Mouse (Mus musculus) 3134 (cell line): ENCODE results near the gene Slc37a3.
"Not testable (repeated sequence)": the region's sequence is repeated elsewhere in the genome, so short reads cannot be mapped to it uniquely, and the experiment has no call there.

Experiments used
- DNase-seq: peaks from one replicate; pipeline ENCODE4 v3.0.0-alpha.2; 2011; ENCODE audit warnings: low spot score; ENCODE audit not compliant: insufficient read length; ENCODE audit errors: extremely low read depth

Slc37a3 gene

DNA sequence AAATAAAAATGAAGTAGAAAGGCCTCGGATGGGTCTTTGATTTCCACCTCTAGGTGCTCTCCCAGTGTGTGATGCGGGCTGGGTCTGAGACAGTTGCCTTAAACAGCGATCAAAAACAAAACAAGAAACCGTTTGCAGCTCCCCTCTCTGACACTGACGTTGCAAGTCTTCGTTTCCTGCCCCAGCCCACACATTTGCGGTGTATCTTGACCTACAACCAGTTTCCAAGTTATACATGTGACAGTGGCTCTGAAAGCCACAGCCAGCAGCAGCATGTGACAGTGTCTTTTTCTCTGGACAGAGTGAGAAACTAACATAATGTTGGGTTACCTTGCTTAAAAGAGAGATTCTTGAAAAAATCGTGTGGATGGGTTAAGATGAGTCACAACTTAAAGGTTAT is 2.3 kb upstream of the Slc37a3 start:
- DNase-seq: no peak

DNA sequence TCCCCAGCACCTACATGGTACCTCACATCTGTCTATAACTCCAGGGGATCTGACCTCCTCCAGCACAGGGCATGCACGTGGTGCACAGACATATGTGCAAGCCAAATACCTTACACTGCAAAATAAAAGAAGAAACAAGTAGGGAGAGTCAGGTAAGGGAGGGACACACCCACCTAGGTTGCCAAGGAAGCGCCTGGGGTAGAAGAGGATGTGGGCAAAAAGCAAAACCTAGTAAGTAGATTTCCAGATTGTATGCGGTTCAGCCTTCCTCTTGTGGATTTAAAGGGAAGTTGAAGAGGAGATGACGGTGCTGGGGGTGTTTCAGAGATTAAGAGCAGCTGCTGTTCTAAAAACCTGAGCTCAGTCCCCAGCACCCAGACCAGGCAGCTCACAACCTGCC is 1.7 kb upstream of the Slc37a3 start:
- no peak for DNase-seq

GRCm38 (mm10) chr6:39378161-39378835 is 823 bp upstream of the Slc37a3 start:
- DNase-seq: peak; percentile 10

- no peak for DNase-seq
Observed at GRCm38 (mm10) chr6:39376775-39377174, 700 bp downstream of the Slc37a3 start.

GRCm38 (mm10) chr6:39373301-39373955 is 4.0 kb downstream of the Slc37a3 start:
- no peak for DNase-seq

- peak; percentile 61 for DNase-seq
Observed at GRCm38 (mm10) chr6:39372727-39373126, 4.7 kb downstream of the Slc37a3 start.

DNA sequence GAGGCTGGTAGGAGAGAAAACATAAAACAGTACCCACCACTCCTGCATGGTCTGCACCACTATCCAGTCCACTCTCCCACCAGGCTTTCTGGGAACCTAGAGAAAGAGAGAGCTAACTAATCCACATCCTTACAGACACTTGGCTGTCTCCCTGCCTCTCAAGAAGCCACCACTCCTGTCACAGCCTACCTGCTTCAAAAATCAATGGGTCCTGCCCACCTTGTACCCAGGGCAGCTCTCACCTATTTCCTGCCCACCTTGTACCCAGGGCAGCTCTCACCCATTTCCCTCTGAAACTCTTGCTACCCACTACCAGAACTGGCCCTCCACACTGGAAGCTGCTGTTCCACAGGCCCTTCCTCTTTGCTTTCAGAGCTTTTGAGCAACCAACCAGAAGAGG is 5.4 kb downstream of the Slc37a3 start:
- no peak for DNase-seq

GRCm38 (mm10) chr6:39369631-39370030 is 7.8 kb downstream of the Slc37a3 start:
- no peak for DNase-seq

DNA sequence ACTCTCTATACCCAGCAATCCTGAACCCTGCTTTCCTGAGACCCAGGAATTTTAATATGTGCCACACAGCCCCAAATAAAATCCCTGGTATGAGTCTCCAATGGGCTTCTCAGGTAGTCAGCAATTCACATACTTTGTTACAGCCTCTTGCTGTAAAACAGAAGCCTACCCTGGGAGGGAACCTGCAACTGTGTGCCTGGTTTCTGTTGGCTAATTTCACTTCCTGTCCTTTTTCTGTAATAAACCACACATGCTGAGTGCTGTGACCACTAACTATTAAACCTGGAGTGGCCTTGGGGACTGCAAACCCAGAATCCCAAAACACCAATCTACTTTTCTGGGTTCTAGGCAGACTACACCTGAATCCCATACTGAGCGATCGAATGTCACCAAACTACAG is 14.8 kb downstream of the Slc37a3 start:
- no peak for DNase-seq

DNA sequence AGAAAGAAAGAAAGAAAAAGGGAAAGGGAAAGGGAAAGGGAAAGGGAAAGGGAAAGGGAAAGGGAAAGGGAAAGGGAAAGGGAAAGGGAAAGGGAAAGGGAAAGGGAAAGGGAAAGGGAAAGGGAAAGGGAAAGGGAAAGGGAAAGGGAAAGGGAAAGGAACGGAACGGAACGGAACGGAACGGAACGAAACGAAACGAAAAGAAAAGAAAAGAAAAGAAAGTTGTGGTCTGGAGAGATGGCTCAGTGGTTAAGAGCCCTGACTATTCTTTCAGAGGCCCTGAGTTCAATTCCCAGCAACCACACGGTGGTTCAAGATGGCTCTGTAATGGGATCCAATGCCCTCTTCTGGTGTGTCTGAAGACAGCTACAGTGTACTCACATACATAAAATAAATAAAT is 18.3 kb downstream of the Slc37a3 start:
- DNase-seq: not testable (repeated sequence)

DNA sequence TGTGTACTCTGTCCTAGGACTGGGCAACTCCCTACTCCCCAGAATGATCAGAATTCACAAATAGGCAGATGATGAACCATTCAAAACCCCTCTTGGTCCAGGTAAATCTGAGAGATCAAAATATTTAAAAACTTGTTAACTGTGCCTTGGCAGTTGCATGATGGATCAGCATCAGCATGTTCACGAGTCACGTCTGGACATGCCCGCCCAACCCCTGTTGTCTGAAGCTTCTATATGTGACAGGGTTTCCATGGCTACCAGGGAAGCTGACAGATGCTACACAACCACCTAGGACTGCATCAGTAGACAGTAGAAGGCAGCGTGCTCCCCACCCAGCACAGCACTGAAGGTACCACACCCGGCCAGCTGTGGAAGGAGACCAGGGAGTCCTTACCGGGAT is 28.5 kb downstream of the Slc37a3 start:
- DNase-seq: no peak

DNA sequence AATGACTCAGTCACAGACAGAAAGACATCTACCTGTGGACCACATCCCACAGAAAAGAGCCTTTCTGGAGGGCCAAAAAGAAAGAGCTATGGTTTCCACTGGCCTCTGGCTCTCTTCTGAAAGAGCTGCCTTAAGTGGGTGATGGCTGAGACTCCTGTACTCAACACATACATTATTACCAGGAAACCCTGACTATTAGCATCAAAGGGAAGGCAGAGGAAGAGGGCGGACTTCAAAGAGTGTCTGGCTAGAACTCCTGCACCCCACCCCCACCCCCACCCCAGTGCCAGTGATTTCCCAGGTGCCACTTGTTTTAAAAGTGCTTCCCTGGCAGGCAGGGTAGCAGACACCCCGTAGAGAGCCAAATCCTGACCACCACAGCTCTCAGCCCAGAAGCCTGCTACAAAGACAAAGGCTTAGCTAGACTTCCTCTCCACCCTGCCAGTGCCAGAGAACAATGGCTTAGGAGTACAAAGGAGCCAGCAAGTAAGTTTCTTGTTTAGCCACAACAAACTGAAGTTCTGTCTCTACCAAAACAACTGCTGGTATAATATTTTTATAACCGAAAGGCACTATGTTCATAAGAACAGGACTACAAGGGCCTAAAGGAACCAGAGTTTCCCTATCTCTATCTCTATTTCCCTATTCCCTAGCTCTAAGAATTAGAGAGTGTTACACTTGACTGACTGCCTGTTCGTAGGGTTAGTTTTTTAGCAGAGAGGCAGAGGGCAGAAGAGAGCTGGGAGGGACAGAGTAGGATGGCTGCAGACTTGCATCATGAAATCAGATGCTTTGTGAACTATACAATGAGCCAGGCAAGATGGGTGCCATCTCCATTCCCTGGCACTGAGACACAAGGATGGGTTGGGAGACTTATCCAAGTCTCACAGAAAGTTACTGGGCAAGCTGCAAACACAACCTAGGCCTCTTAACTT is 29.3 kb downstream of the Slc37a3 start:
- DNase-seq: no peak

- DNase-seq: no peak
Observed at GRCm38 (mm10) chr6:39346991-39347501, 30.4 kb downstream of the Slc37a3 start.

- no peak for DNase-seq
Observed at GRCm38 (mm10) chr6:39345430-39345829, 32.0 kb downstream of the Slc37a3 start.

GRCm38 (mm10) chr6:39344020-39344419 is 33.5 kb downstream of the Slc37a3 start:
- peak; percentile 32 for DNase-seq

GRCm38 (mm10) chr6:39341798-39342197 is 35.7 kb downstream of the Slc37a3 start:
- no peak for DNase-seq

- no peak for DNase-seq
Observed at GRCm38 (mm10) chr6:39338359-39338758, 39.1 kb downstream of the Slc37a3 start.

GRCm38 (mm10) chr6:39334873-39335272 is 42.6 kb downstream of the Slc37a3 start:
- no peak for DNase-seq

DNA sequence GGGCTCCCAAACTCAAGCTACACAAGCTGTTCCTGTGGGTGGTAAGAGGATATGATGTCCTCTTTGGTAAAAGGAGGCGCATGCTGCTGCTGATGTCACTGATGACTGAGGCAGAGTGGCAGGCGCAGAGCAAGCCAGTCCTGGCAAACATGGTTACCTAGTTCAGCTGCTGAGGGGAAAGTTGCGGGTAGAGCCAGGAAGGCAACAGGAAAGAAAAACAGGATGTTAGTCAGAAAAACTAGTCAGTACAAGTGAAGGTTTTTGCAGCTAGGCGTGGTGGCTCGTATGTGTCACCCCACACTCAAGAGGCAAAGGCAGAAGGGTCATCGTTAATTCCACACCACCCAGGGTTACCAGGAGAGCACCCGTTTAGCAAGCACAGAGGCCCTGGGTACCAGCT is 43.3 kb downstream of the Slc37a3 start:
- DNase-seq: peak; percentile 49

DNA sequence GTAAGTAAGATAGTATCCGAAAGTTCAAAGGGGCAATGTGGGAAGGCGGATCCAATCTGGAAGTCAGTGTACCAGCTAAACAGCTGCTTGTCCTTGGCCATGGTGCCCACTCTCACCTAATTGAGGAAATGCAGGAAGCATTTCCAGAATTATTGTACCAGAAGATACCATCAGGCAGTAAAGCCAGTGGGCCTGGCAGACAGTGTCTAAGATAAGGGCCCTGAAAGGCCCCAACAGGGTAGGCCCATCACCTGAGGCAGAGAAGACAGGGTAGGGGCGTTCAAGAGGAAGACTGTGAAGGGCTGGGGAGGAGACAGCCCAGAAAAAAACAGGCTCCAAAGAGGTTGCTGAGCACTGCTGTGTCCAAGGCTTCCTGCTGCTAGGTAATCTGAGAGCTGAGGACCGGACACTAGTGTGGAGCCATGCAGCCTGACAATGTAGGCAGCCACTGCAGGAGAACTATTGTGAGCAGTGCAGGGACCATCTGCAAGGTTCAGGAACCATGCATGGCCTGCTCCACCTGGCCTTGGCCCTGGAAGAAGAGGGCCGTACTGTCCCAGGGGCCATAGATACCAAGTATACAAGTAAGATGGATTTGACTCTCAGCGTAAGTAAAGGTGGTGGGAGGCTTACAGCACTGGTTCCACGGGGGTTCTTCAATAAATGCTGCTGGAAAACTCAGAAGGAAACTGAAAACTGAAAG is 45.3 kb downstream of the Slc37a3 start:
- DNase-seq: no peak

GRCm38 (mm10) chr6:39330981-39331380 is 46.5 kb downstream of the Slc37a3 start:
- peak; percentile 47 for DNase-seq
